In the genomic region with DNA sequence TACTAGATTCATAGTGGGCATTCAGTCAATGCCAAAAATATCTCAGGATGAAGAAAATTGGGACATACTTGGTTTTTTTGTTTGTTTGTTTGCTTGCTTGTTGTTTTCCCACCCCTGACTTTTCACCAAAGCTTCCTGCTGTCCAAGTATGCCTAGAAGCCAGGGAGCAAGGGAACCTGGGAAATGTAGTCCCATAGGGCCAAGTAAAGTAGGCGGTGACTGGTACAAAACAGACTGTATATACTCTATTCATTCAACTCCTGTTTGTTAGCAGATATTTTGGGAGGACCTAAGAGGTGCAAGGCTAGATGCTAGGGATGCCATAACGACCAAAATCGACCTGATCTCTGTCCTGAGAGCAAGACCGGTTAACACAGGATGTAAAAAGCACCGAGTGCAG, we compare ENCODE assay signal across 11 mouse cellular contexts. TPM values are rescaled to one million over a fixed set of nuclear protein-coding genes. Genes with fewer than 3 reads are reported as not detected.
DNase-seq lines count a peak whose midpoint lies in the region; ATAC-seq lines count a peak whose summit lies in the region.
"Had no signal": no experiment of that assay in that cellular context is flagged by ENCODE, and none has a peak within 500 bp of the region (broad histone marks: within the 10 kb centered on the region; RNA-seq: fewer than 3 reads in every experiment).

No protein-coding gene starts in this region.

- no peak for ATAC-seq in hindbrain, embryonic 11.5 days (ENCODE audit: low FRiP score)
- no peak for ATAC-seq in hindbrain, embryonic 12.5 days (ENCODE audit: low FRiP score)
- peak; percentile 46; the same call in 1 of the 2 replicates for ATAC-seq in hindbrain, embryonic 14.5 days (ENCODE audit: low FRiP score)

- DNase-seq in cerebellum, postnatal 10 days = peak; percentile 21 to 26
- DNase-seq in cerebellum, adult 9-10 months = no peak
- DNase-seq in hindbrain, embryonic 11.5 days (ENCODE audit: low spot score) = peak; percentile 4
- peak; percentile 19 for DNase-seq in 3T3-L1 (ENCODE audit: low read depth, low spot score)
- DNase-seq in hindbrain, embryonic 14.5 days (ENCODE audit: low spot score) = no peak
- DNase-seq in left cerebral cortex, postnatal 10 days (ENCODE audit: extremely low spot score in 1 of 2, low spot score in 2 of 2) = no peak
- no peak for DNase-seq in gastrocnemius, adult 8-10 months (ENCODE audit: low spot score in 2 of 2)
- DNase-seq: gastrocnemius, postnatal 25 days had no signal

- H3K4me2 ChIP-seq in hindbrain, embryonic 11.5 days (replicated peaks; ENCODE audit: low read depth, low read length) = no peak overlapping the region
- no peak overlapping the region for H3K4me2 ChIP-seq in hindbrain, embryonic 12.5 days (replicated peaks)
- H3K4me2 ChIP-seq in hindbrain, embryonic 14.5 days (replicated peaks) = no peak overlapping the region
- H3K4me2 ChIP-seq: limb, embryonic 12.5 days had no signal

- WGBS in hindbrain, embryonic 11.5 days = 57% methylated on average over 5 of the region's 5 CpGs
- 54% methylated on average over 5 of the region's 5 CpGs for WGBS in hindbrain, embryonic 12.5 days
- WGBS in hindbrain, embryonic 14.5 days = 47% methylated on average over 5 of the region's 5 CpGs

- H3K36me3 ChIP-seq in hindbrain, embryonic 11.5 days (ENCODE audit: control insufficient read depth, insufficient read depth, low read length) = no peaks in the 10 kb centered on the region
- H3K36me3 ChIP-seq in hindbrain, embryonic 12.5 days = no peaks in the 10 kb centered on the region; the same call in 1 of the 2 replicates
- H3K36me3 ChIP-seq in hindbrain, embryonic 14.5 days (replicated peaks; ENCODE audit: control insufficient read depth, insufficient read depth) = 0 out of 2 replicates have a peak, but pooled peaks cover 4% of the 10 kb centered on the region

- no peaks in the 10 kb centered on the region for H3K9me3 ChIP-seq in hindbrain, embryonic 11.5 days (ENCODE audit: control insufficient read depth, low read length)
- H3K9me3 ChIP-seq in hindbrain, embryonic 12.5 days (replicated peaks) = no peaks in the 10 kb centered on the region
- no peaks in the 10 kb centered on the region for H3K9me3 ChIP-seq in hindbrain, embryonic 14.5 days (ENCODE audit: control insufficient read depth, low read length)
- H3K9me3 ChIP-seq: limb, embryonic 12.5 days had no signal

- no peak overlapping the region for H3K9ac ChIP-seq in hindbrain, embryonic 11.5 days (ENCODE audit: low read depth, low read length)
- no peak overlapping the region for H3K9ac ChIP-seq in hindbrain, embryonic 12.5 days
- no peak overlapping the region for H3K9ac ChIP-seq in hindbrain, embryonic 14.5 days
- H3K9ac ChIP-seq: limb, embryonic 12.5 days had no signal

- H3K4me1 ChIP-seq in hindbrain, embryonic 11.5 days (replicated peaks; ENCODE audit: control insufficient read depth, insufficient read depth, low read length) = no peaks in the 10 kb centered on the region
- no peaks in the 10 kb centered on the region for H3K4me1 ChIP-seq in hindbrain, embryonic 12.5 days
- no peaks in the 10 kb centered on the region for H3K4me1 ChIP-seq in hindbrain, embryonic 14.5 days (replicated peaks; ENCODE audit: control insufficient read depth, insufficient read depth, low read length)
- H3K4me1 ChIP-seq: limb, embryonic 12.5 days had no signal

- no peak overlapping the region for H3K27ac ChIP-seq in hindbrain, embryonic 11.5 days (ENCODE audit: low read depth, low read length)
- H3K27ac ChIP-seq in hindbrain, embryonic 12.5 days = no peak overlapping the region
- no peak overlapping the region for H3K27ac ChIP-seq in hindbrain, embryonic 14.5 days
- H3K27ac ChIP-seq: limb, embryonic 12.5 days had no signal

- H3K27me3 ChIP-seq in hindbrain, embryonic 11.5 days (ENCODE audit: control insufficient read depth, insufficient read depth, low read length) = no peaks in the 10 kb centered on the region
- H3K27me3 ChIP-seq in hindbrain, embryonic 12.5 days = no peaks in the 10 kb centered on the region
- H3K27me3 ChIP-seq in hindbrain, embryonic 14.5 days (ENCODE audit: control insufficient read depth, insufficient read depth, low read length) = no peaks in the 10 kb centered on the region
- H3K27me3 ChIP-seq: limb, embryonic 12.5 days had no signal

- no peak overlapping the region for H3K4me3 ChIP-seq in hindbrain, embryonic 11.5 days (ENCODE audit: low read depth, low read length)
- no peak overlapping the region for H3K4me3 ChIP-seq in hindbrain, embryonic 12.5 days
- H3K4me3 ChIP-seq in hindbrain, embryonic 14.5 days (replicated peaks; ENCODE audit: low read length) = no peak overlapping the region
- H3K4me3 ChIP-seq: limb, embryonic 12.5 days had no signal

- intact Hi-C loops in left cerebral cortex, postnatal 10 days (cut with DNase I) = no loop called here

RNA-seq across cellular contexts. Expression of a gene that starts 0.7 kb away (rescaled TPM):
- polyA plus RNA-seq in hindbrain, embryonic 11.5 days (2014; fragmentation: Nextera tagmentation; extraction: Ambion mirVana) = 0.31 and 0.36 TPM in 2 replicates
- 0.20 and 0.34 TPM in 2 replicates for polyA plus RNA-seq in hindbrain, embryonic 12.5 days (2016; fragmentation: Nextera tagmentation; extraction: Ambion mirVana)
- polyA plus RNA-seq in hindbrain, embryonic 14.5 days (2014; fragmentation: Nextera tagmentation; extraction: Ambion mirVana) = 0.20 and 0.23 TPM in 2 replicates
- total RNA-seq in left cerebral cortex, postnatal 10 days (2021) = not detected
- not detected for total RNA-seq in gastrocnemius, adult 8-10 months (2022)
- total RNA-seq: gastrocnemius, postnatal 25 days had no signal
- polyA plus RNA-seq: stomach, embryonic 16.5 days had no signal

RNA-seq across cellular contexts. Expression of a gene that starts 18.3 kb away (rescaled TPM):
- polyA plus RNA-seq in hindbrain, embryonic 11.5 days (2014; fragmentation: Nextera tagmentation; extraction: Ambion mirVana) = 10.1 and 15.4 TPM in 2 replicates
- 10.2 and 11.9 TPM in 2 replicates for polyA plus RNA-seq in hindbrain, embryonic 12.5 days (2016; fragmentation: Nextera tagmentation; extraction: Ambion mirVana)
- 16.6 and 16.7 TPM in 2 replicates for polyA plus RNA-seq in hindbrain, embryonic 14.5 days (2014; fragmentation: Nextera tagmentation; extraction: Ambion mirVana)
- total RNA-seq in left cerebral cortex, postnatal 10 days (2021) = 10 to 100 TPM in 1 of 2 experiments, 1 to 10 TPM in 1; 6.4 to 10.8 TPM
- 10 to 100 TPM; 16.4 to 20.0 (median 17.6) TPM for total RNA-seq in gastrocnemius, adult 8-10 months (2022)

RNA-seq across cellular contexts. Expression of a gene that starts 38.0 kb away (rescaled TPM):
- polyA plus RNA-seq in hindbrain, embryonic 11.5 days (2014; fragmentation: Nextera tagmentation; extraction: Ambion mirVana) = 0.71 and 1.6 TPM in 2 replicates
- 1.3 and 3.1 TPM in 2 replicates for polyA plus RNA-seq in hindbrain, embryonic 12.5 days (2016; fragmentation: Nextera tagmentation; extraction: Ambion mirVana)
- polyA plus RNA-seq in hindbrain, embryonic 14.5 days (2014; fragmentation: Nextera tagmentation; extraction: Ambion mirVana) = 4.0 and 4.3 TPM in 2 replicates
- 1 to 10 TPM; 2.8 to 4.1 TPM for total RNA-seq in left cerebral cortex, postnatal 10 days (2021)
- not detected for total RNA-seq in gastrocnemius, adult 8-10 months (2022)
- total RNA-seq: gastrocnemius, postnatal 25 days had no signal

RNA-seq across cellular contexts. Expression of a gene that starts 47.7 kb away (rescaled TPM):
- polyA plus RNA-seq in hindbrain, embryonic 11.5 days (2014; fragmentation: Nextera tagmentation; extraction: Ambion mirVana) = 9.0 and 10.9 TPM in 2 replicates
- polyA plus RNA-seq in hindbrain, embryonic 12.5 days (2016; fragmentation: Nextera tagmentation; extraction: Ambion mirVana) = 18.5 and 26.0 TPM in 2 replicates
- 4.1 and 5.5 TPM in 2 replicates for polyA plus RNA-seq in hindbrain, embryonic 14.5 days (2014; fragmentation: Nextera tagmentation; extraction: Ambion mirVana)
- under 1 TPM in 1 of 2 experiments, not detected in 1; 0.15 TPM for total RNA-seq in left cerebral cortex, postnatal 10 days (2021)
- total RNA-seq in gastrocnemius, adult 8-10 months (2022) = under 1 TPM in 3 of 4 experiments, not detected in 1; 0.21 to 0.45 (median 0.24) TPM

Comparison
In these comparisons a context has a peak if more than half of its experiments do, and no peak if none do; other contexts are left out.
1. DNase-seq: peak in cerebellum, postnatal 10 days (2 of 2), hindbrain, embryonic 11.5 days (single experiment) and 3T3-L1 (single experiment); none in cerebellum, adult 9-10 months (single experiment), hindbrain, embryonic 14.5 days (single experiment), left cerebral cortex, postnatal 10 days (0 of 2) and gastrocnemius, adult 8-10 months (0 of 2).